Mouse (Mus musculus) CH12.LX (cell line): ENCODE results near the gene B3gntl1. TPM values are rescaled to one million over a fixed set of nuclear protein-coding genes. Genes with fewer than 3 reads are reported as not detected.
A peak's percentile ranks its signal among the peaks of the same experiment; 100 is the strongest.

Experiments
- DNase-seq: peaks from one replicate; pipeline ENCODE4 v3.0.0-alpha.2; 2013; ENCODE audit errors: extremely low read depth
- H3K27ac ChIP-seq: 2 replicates; pipeline ENCODE4 v1.5.1; 2012; ENCODE audit warnings: low read depth, mild to moderate bottlenecking, control low read depth, moderate library complexity; ENCODE audit not compliant: insufficient read depth
- H3K27me3 ChIP-seq: replicated peaks from 2 replicates; pipeline ENCODE3; 2012; ENCODE audit warnings: inconsistent platforms
- H3K36me3 ChIP-seq, 2 experiments: replicated peaks in 1 of 2; 2 replicates each; pipeline versions ENCODE3 to v1.6.1; 2012; ENCODE audit warnings: inconsistent platforms in 1 of 2, low read length in 1 of 2, mild to moderate bottlenecking in 1 of 2, mixed read lengths in 1 of 2, moderate library complexity in 1 of 2; ENCODE audit not compliant: control insufficient read depth in 1 of 2, insufficient read depth in 1 of 2
- H3K4me1 ChIP-seq, 2 experiments: 2 replicates each; pipeline ENCODE4 v1.6.1; 2012; ENCODE audit warnings: inconsistent platforms in 1 of 2, moderate library complexity in 1 of 2; ENCODE audit not compliant: insufficient read depth in 2 of 2, control insufficient read depth in 1 of 2
- H3K4me2 ChIP-seq: 2 replicates; pipeline ENCODE4 v1.6.1; 2012; ENCODE audit warnings: low read depth, mild to moderate bottlenecking, control low read depth; ENCODE audit not compliant: poor library complexity, insufficient read depth, severe bottlenecking
- H3K4me3 ChIP-seq, 3 experiments: fragments of 150-350 bp in 1 of 3; sonication (generic) in 1 of 3; replicated peaks in 1 of 3; 2 replicates each; pipeline versions ENCODE3 to v1.5.1; 2011 to 2012; ENCODE audit warnings: low read depth in 2 of 3, low read length in 2 of 3, mild to moderate bottlenecking in 2 of 3, moderate library complexity in 2 of 3, control low read depth in 1 of 3, improper control_type of control experiment in 1 of 3, inconsistent platforms in 1 of 3, mixed read lengths in 1 of 3; ENCODE audit not compliant: poor library complexity in 1 of 3
- H3K79me2 ChIP-seq: replicated peaks from 2 replicates; pipeline ENCODE4 v1.6.1; 2012; ENCODE audit warnings: mild to moderate bottlenecking, moderate library complexity; ENCODE audit not compliant: control insufficient read depth, poor library complexity, insufficient read depth, severe bottlenecking; ENCODE audit errors: extremely low read depth
- H3K9ac ChIP-seq: 2 replicates; pipeline ENCODE4 v1.6.1; 2012; ENCODE audit warnings: low read depth, mild to moderate bottlenecking, control low read depth, moderate library complexity; ENCODE audit not compliant: insufficient read depth
- H3K9me3 ChIP-seq: replicated peaks from 2 replicates; pipeline ENCODE3; 2012; ENCODE audit warnings: low read length, inconsistent platforms, mixed read lengths
- BHLHE40 ChIP-seq: IDR thresholded peaks from 2 replicates; pipeline ENCODE4 v1.6.1; 2011; ENCODE audit warnings: mild to moderate bottlenecking, low read depth, low read length, improper control_type of control experiment
- CHD1 ChIP-seq: IDR thresholded peaks from 2 replicates; pipeline ENCODE4 v1.6.1; 2012; ENCODE audit warnings: low read depth, low read length, improper control_type of control experiment, inconsistent platforms
- CHD2 ChIP-seq: IDR thresholded peaks from 2 replicates; pipeline ENCODE4 v1.6.1; 2011; ENCODE audit warnings: low read length, improper control_type of control experiment
- CTCF ChIP-seq, 2 experiments: IDR thresholded peaks in 1 of 2; conservative IDR thresholded peaks in 1 of 2; 2 replicates each; pipeline ENCODE4 v1.5.1; 2011 to 2012; ENCODE audit warnings: low read depth in 2 of 2, low read length in 2 of 2, improper control_type of control experiment in 1 of 2, inconsistent platforms in 1 of 2, mild to moderate bottlenecking in 1 of 2, moderate library complexity in 1 of 2
- E2F4 ChIP-seq: IDR thresholded peaks from 2 replicates; pipeline ENCODE4 v1.6.1; 2011; ENCODE audit warnings: low read depth, low read length, improper control_type of control experiment; ENCODE audit not compliant: insufficient replicate concordance
- ELF1 ChIP-seq: IDR thresholded peaks from 2 replicates; pipeline ENCODE4 v1.6.1; 2014; ENCODE audit warnings: low read depth, mild to moderate bottlenecking, inconsistent platforms, low read length, improper control_type of control experiment
- EP300 ChIP-seq: IDR thresholded peaks from 2 replicates; pipeline ENCODE4 v1.6.1; 2011; ENCODE audit warnings: low read length, improper control_type of control experiment
- ETS1 ChIP-seq: conservative IDR thresholded peaks from 2 replicates; pipeline ENCODE4 v1.6.1; 2012; ENCODE audit warnings: low read depth, mild to moderate bottlenecking, inconsistent platforms, low read length, improper control_type of control experiment, moderate library complexity
- GABPA ChIP-seq: IDR thresholded peaks from 2 replicates; pipeline ENCODE4 v1.6.1; 2012; ENCODE audit warnings: low read depth, low read length, improper control_type of control experiment, inconsistent platforms; ENCODE audit not compliant: insufficient replicate concordance
- HCFC1 ChIP-seq: IDR thresholded peaks from 2 replicates; pipeline ENCODE4 v1.6.1; 2012; ENCODE audit warnings: low read depth, mild to moderate bottlenecking, inconsistent platforms, low read length, improper control_type of control experiment
- IRF4 ChIP-seq: IDR thresholded peaks from 2 replicates; pipeline ENCODE4 v1.6.1; 2014; ENCODE audit warnings: low read depth, mild to moderate bottlenecking, inconsistent platforms, low read length, improper control_type of control experiment
- JUN ChIP-seq: IDR thresholded peaks from 2 replicates; pipeline ENCODE4 v1.6.1; 2011; ENCODE audit warnings: low read depth, mild to moderate bottlenecking, low read length, improper control_type of control experiment, moderate library complexity; ENCODE audit not compliant: insufficient read depth
- JUND ChIP-seq: conservative IDR thresholded peaks from 2 replicates; pipeline ENCODE4 v1.6.1; 2011; ENCODE audit warnings: low read depth, low read length, improper control_type of control experiment
- KAT2A ChIP-seq: IDR thresholded peaks from 2 replicates; pipeline ENCODE4 v1.6.1; 2012; ENCODE audit warnings: low read length, improper control_type of control experiment, inconsistent platforms; ENCODE audit not compliant: insufficient replicate concordance
- MAFK ChIP-seq: IDR thresholded peaks from 2 replicates; pipeline ENCODE4 v1.6.1; 2011; ENCODE audit warnings: low read length, improper control_type of control experiment; ENCODE audit not compliant: insufficient replicate concordance
- MAX ChIP-seq: IDR thresholded peaks from 2 replicates; pipeline ENCODE4 v1.6.1; 2011; ENCODE audit warnings: low read length, improper control_type of control experiment
- MAZ ChIP-seq: IDR thresholded peaks from 2 replicates; pipeline ENCODE4 v1.6.1; 2012; ENCODE audit warnings: low read depth, mild to moderate bottlenecking, inconsistent platforms, low read length, improper control_type of control experiment, moderate library complexity
- MEF2A ChIP-seq: IDR thresholded peaks from 2 replicates; pipeline ENCODE4 v1.6.1; 2014; ENCODE audit warnings: low read depth, mild to moderate bottlenecking, inconsistent platforms, low read length, improper control_type of control experiment, borderline replicate concordance
- MXI1 ChIP-seq: IDR thresholded peaks from 2 replicates; pipeline ENCODE4 v1.6.1; 2011; ENCODE audit warnings: mild to moderate bottlenecking, low read depth, low read length, improper control_type of control experiment
- MYC ChIP-seq: IDR thresholded peaks from 2 replicates; pipeline ENCODE4 v1.6.1; 2011; ENCODE audit warnings: low read depth, mild to moderate bottlenecking, improper control_type of control experiment, low read length
- NELFE ChIP-seq: IDR thresholded peaks from 2 replicates; pipeline ENCODE4 v1.6.1; 2011; ENCODE audit warnings: low read depth, low read length, improper control_type of control experiment
- NRF1 ChIP-seq: IDR thresholded peaks from 2 replicates; pipeline ENCODE4 v1.6.1; 2014; ENCODE audit warnings: low read depth, mild to moderate bottlenecking, inconsistent platforms, low read length, improper control_type of control experiment, moderate library complexity
- PAX5 ChIP-seq: IDR thresholded peaks from 2 replicates; pipeline ENCODE4 v1.6.1; 2012; ENCODE audit warnings: low read length, inconsistent platforms, mixed read lengths
- POLR2A ChIP-seq: IDR thresholded peaks from 2 replicates; pipeline ENCODE4 v1.6.1; 2011; ENCODE audit warnings: low read depth, mild to moderate bottlenecking, improper control_type of control experiment, low read length
- POLR2AphosphoS2 ChIP-seq: IDR thresholded peaks from 2 replicates; pipeline ENCODE4 v1.6.1; 2011; ENCODE audit warnings: low read depth, low read length, improper control_type of control experiment
- RAD21 ChIP-seq: IDR thresholded peaks from 2 replicates; pipeline ENCODE4 v1.6.1; 2011; ENCODE audit warnings: low read depth, mild to moderate bottlenecking, low read length, improper control_type of control experiment, moderate library complexity
- RCOR1 ChIP-seq: conservative IDR thresholded peaks from 2 replicates; pipeline ENCODE4 v1.6.1; 2012; ENCODE audit warnings: low read depth, mild to moderate bottlenecking, inconsistent platforms, low read length, improper control_type of control experiment
- SIN3A ChIP-seq: IDR thresholded peaks from 2 replicates; pipeline ENCODE4 v1.6.1; 2012; ENCODE audit warnings: low read length, improper control_type of control experiment, inconsistent platforms
- SMC3 ChIP-seq: IDR thresholded peaks from 2 replicates; pipeline ENCODE4 v1.6.1; 2011; ENCODE audit warnings: low read depth, low read length, improper control_type of control experiment
- TBP ChIP-seq: conservative IDR thresholded peaks from 2 replicates; pipeline ENCODE4 v1.6.1; 2011; ENCODE audit warnings: low read depth, low read length, improper control_type of control experiment
- TCF12 ChIP-seq: IDR thresholded peaks from 2 replicates; pipeline ENCODE4 v1.6.1; 2014; ENCODE audit warnings: low read depth, mild to moderate bottlenecking, inconsistent platforms, low read length, improper control_type of control experiment
- UBTF ChIP-seq: IDR thresholded peaks from 2 replicates; pipeline ENCODE4 v1.6.1; 2012; ENCODE audit warnings: low read depth, mild to moderate bottlenecking, inconsistent platforms, low read length, improper control_type of control experiment, moderate library complexity
- USF1 ChIP-seq: IDR thresholded peaks from 2 replicates; pipeline ENCODE4 v1.6.1; 2014; ENCODE audit warnings: low read depth, mild to moderate bottlenecking, inconsistent platforms, low read length, improper control_type of control experiment
- USF2 ChIP-seq: conservative IDR thresholded peaks from 2 replicates; pipeline ENCODE4 v1.6.1; 2011; ENCODE audit warnings: low read depth, low read length, improper control_type of control experiment
- ZC3H11A ChIP-seq: IDR thresholded peaks from 2 replicates; pipeline ENCODE4 v1.6.1; 2012; ENCODE audit warnings: low read depth, mild to moderate bottlenecking, inconsistent platforms, low read length, improper control_type of control experiment
- ZKSCAN1 ChIP-seq: IDR thresholded peaks from 2 replicates; pipeline ENCODE4 v1.6.1; 2012; ENCODE audit warnings: low read depth, inconsistent platforms, low read length, improper control_type of control experiment, borderline replicate concordance
- ZMIZ1 ChIP-seq: IDR thresholded peaks from 2 replicates; pipeline ENCODE4 v1.6.1; 2012; ENCODE audit warnings: low read depth, mild to moderate bottlenecking, inconsistent platforms, low read length, improper control_type of control experiment
- ZNF384 ChIP-seq: IDR thresholded peaks from 2 replicates; pipeline ENCODE4 v1.6.1; 2012; ENCODE audit warnings: low read depth, low read length, improper control_type of control experiment, inconsistent platforms
- dilution Hi-C: fragments of 300-500 bp; cut with MboI; formaldehyde crosslinking; loops from 2 replicates; pipeline ENCODE4 v1.14.3; 2020; ENCODE audit warnings: low sequenced_read_pairs; ENCODE audit not compliant: extremely low pct_unique_long_range_greater_than_20kb, extremely low pct_ligation_motif_present
- in situ Hi-C: fragments of 300-500 bp; cut with MboI; formaldehyde crosslinking; loops from 3 replicates; pipeline ENCODE4 v1.14.3; 2019; ENCODE audit warnings: low sequenced_read_pairs, low pct_ligation_motif_present, low pct_unique_long_range_greater_than_20kb, mixed read lengths
- polyA plus RNA-seq: library from polyadenylated mRNA; unstranded; fragments of >175 nt; gene quantifications from 2 replicates; pipeline ENCODE4 v1.2.1, GENCODE M21; 2012; ENCODE audit warnings: low read depth; ENCODE audit not compliant: insufficient read length
- total RNA-seq, 2 experiments: library from RNA; depleted of rRNA; stranded (reverse); fragments of 300-350 nt in 1 of 2; fragments of >200 nt in 1 of 2; gene quantifications; 2 replicates each; pipeline ENCODE4 v1.2.3; 2012 to 2014

B3gntl1 gene
- total RNA-seq (2012; rRNA removed): 10.1 and 10.3 TPM in 2 replicates
- 7.3 TPM in 2 replicates for total RNA-seq (2014; rRNA removed)
- polyA plus RNA-seq: 8.7 and 8.9 TPM in 2 replicates

- DNase-seq: peak; percentile 100
- in situ Hi-C loops: no loop called here
- dilution Hi-C loops: no loop called here
Observed at GRCm38 (mm10) chr11:121672990-121673572, at the start of gene B3gntl1. Gene B3gntl1 (minus strand): TSS chr11:121673153.

GRCm38 (mm10) chr11:121722434-121722833 is 49.5 kb upstream of the B3gntl1 start:
- H3K27me3 ChIP-seq: no peaks in the 10 kb centered on the region
- no peak overlapping the region for H3K9ac ChIP-seq
- no peak overlapping the region for H3K4me3 ChIP-seq
- H3K27ac ChIP-seq: no peak overlapping the region
- in situ Hi-C loops: no loop called here
- no peak overlapping the region for H3K4me2 ChIP-seq
- H3K79me2 ChIP-seq: no peaks in the 10 kb centered on the region
- TF ChIP-seq MAFK: no peak
- TF ChIP-seq UBTF: no peak
- TF ChIP-seq JUND: no peak
- TF ChIP-seq PAX5: no peak
- TF ChIP-seq ZC3H11A: no peak
- no peak for TF ChIP-seq GABPA
- no peak for TF ChIP-seq ZNF384
- TF ChIP-seq SMC3: no peak
- TF ChIP-seq TBP: no peak
- no peak for TF ChIP-seq ZKSCAN1
- TF ChIP-seq HCFC1: no peak
- TF ChIP-seq ZMIZ1: no peak
- TF ChIP-seq BHLHE40: no peak
- no peak for TF ChIP-seq POLR2AphosphoS2
- TF ChIP-seq, all 38 proteins: peak for 0
- no peak for DNase-seq
- Histone ChIP-seq H3K9me3 (no peaks in the 10 kb centered on the region), H3K4me1 (peaks cover 2 to 17% of the 10 kb centered on the region in 2 experiments; a peak in 2 of 4 replicates), H3K36me3 (no peaks in the 10 kb centered on the region)
- dilution Hi-C loops: no loop called here

More at GRCm38 (mm10) chr11:121672990-121673572, at the start of gene B3gntl1:
- peak; percentile 91 for TF ChIP-seq CHD2
- no peak for TF ChIP-seq E2F4
- TF ChIP-seq USF1: peak; percentile 93
- no peak for TF ChIP-seq IRF4
- no peak for TF ChIP-seq JUND
- TF ChIP-seq JUN: no peak
- TF ChIP-seq POLR2AphosphoS2: peak; percentile 87; the same call in 1 of the 2 replicates
- TF ChIP-seq BHLHE40: peak; percentile 47; the same call in 1 of the 2 replicates
- peak; percentile 85 for TF ChIP-seq TBP
- TF ChIP-seq HCFC1: peak; percentile 66
- TF ChIP-seq SMC3: no peak
- TF ChIP-seq MAFK: no peak
- peak; percentile 30; the same call in 1 of the 2 replicates for TF ChIP-seq MEF2A
- no peak for TF ChIP-seq ETS1
- no peak for TF ChIP-seq EP300
- TF ChIP-seq MAZ: peak; percentile 85
- peak; percentile 99 for TF ChIP-seq POLR2A
- peak; percentile 89 for TF ChIP-seq NELFE
- TF ChIP-seq ZC3H11A: no peak
- TF ChIP-seq MYC: peak; percentile 98
- no peak for TF ChIP-seq ZNF384
- TF ChIP-seq RCOR1: no peak
- TF ChIP-seq MAX: peak; percentile 99
- TF ChIP-seq CTCF (conservative IDR thresholded peaks at IDR 0.05 in 1 of 2, IDR thresholded peaks at IDR 0.05 in 1 of 2; ENCODE audit: low read depth in 2 of 2, low read length in 2 of 2): peak in 1 of 2 experiments; percentile 38; a peak in 2 of 4 replicates
- TF ChIP-seq GABPA: no peak
- TF ChIP-seq TCF12: peak; percentile 73; the same call in 1 of the 2 replicates
- TF ChIP-seq USF2: peak; percentile 89
- TF ChIP-seq PAX5: no peak
- TF ChIP-seq ZKSCAN1: no peak
- peak; percentile 78 for TF ChIP-seq NRF1
- peak; percentile 11 for TF ChIP-seq RAD21
- peak; percentile 96 for TF ChIP-seq ELF1
- no peak for TF ChIP-seq CHD1
- TF ChIP-seq UBTF: 0 out of 2 replicates have a peak, but pooled peaks have one; percentile 34
- peak; percentile 87 for TF ChIP-seq ZMIZ1
- TF ChIP-seq KAT2A: 0 out of 2 replicates have a peak, but pooled peaks have one; percentile 32
- TF ChIP-seq SIN3A: peak; percentile 94; the same call in 1 of the 2 replicates
- peak; percentile 97 for TF ChIP-seq MXI1
- no peaks in the 10 kb centered on the region for H3K79me2 ChIP-seq
- peak within 1 kb of the TSS; percentile 75 to 89 (median 84) for H3K4me3 ChIP-seq
- no peaks in the 10 kb centered on the region for H3K27me3 ChIP-seq
- H3K4me2 ChIP-seq: peak within 1 kb of the TSS; percentile 91
- H3K27ac ChIP-seq: peak within 1 kb of the TSS; percentile 37
- H3K36me3 ChIP-seq: peaks cover 12 to 24% of the 10 kb centered on the region in 2 experiments
- peaks cover 3 to 28% of the 10 kb centered on the region in 2 experiments; a peak in 3 of 4 replicates for H3K4me1 ChIP-seq
- peak within 1 kb of the TSS; percentile 75 for H3K9ac ChIP-seq
- H3K9me3 ChIP-seq: peaks cover 6% of the 10 kb centered on the region
